Mouse (Mus musculus) forebrain, postnatal 0 days (tissue): ENCODE data around the gene 3830417A13Rik. TPM values are rescaled to one million over a fixed set of nuclear protein-coding genes. Genes with fewer than 3 reads are reported as not detected.

Experiments
- ATAC-seq: fragments of 200-750 bp; cut with Nextera tagmentation; 2 replicates; pipeline ENCODE4 v1.8.0; 2017; ENCODE audit warnings: mild to moderate bottlenecking, moderate library complexity
- DNase-seq: peaks from one replicate; pipeline ENCODE4 v3.0.0-alpha.2; 2015
- H3K27ac ChIP-seq: fragments of 300-500 bp; sonication (generic); 2 replicates; pipeline ENCODE4 v1.5.1; 2014; ENCODE audit warnings: low read depth, mild to moderate bottlenecking, antibody characterized with exemption, low read length, moderate library complexity, mixed read lengths
- H3K27me3 ChIP-seq: fragments of 300-500 bp; sonication (generic); 2 replicates; pipeline ENCODE4 v1.6.1; 2014; ENCODE audit warnings: mild to moderate bottlenecking, low read length, mixed read lengths; ENCODE audit not compliant: insufficient read depth
- H3K36me3 ChIP-seq: fragments of 300-500 bp; sonication (generic); 2 replicates; pipeline ENCODE4 v1.6.1; 2014; ENCODE audit warnings: mild to moderate bottlenecking, moderate library complexity; ENCODE audit not compliant: insufficient read depth
- H3K4me1 ChIP-seq: fragments of 300-500 bp; sonication (generic); 2 replicates; pipeline ENCODE4 v1.6.1; 2014; ENCODE audit warnings: antibody characterized with exemption; ENCODE audit not compliant: insufficient read depth
- H3K4me2 ChIP-seq: fragments of 300-500 bp; sonication (generic); 2 replicates; pipeline ENCODE4 v1.6.1; 2014; ENCODE audit warnings: low read depth, mild to moderate bottlenecking, moderate library complexity
- H3K4me3 ChIP-seq: fragments of 300-500 bp; sonication (generic); 2 replicates; pipeline ENCODE4 v1.5.1; 2014; ENCODE audit warnings: low read depth, low read length, mixed read lengths
- H3K9ac ChIP-seq: fragments of 300-500 bp; sonication (generic); 2 replicates; pipeline ENCODE4 v1.6.1; 2014; ENCODE audit warnings: mild to moderate bottlenecking
- H3K9me3 ChIP-seq: fragments of 300-500 bp; sonication (generic); 2 replicates; pipeline ENCODE4 v1.6.1; 2016; ENCODE audit warnings: low read length
- CTCF ChIP-seq: sonication (generic); IDR thresholded peaks from 2 replicates; pipeline ENCODE4 v1.5.1; 2016; ENCODE audit warnings: antibody characterized with exemption, control low read depth, low read depth
- WGBS: fragments of 180-500 bp; shearing (Covaris S2); extraction: QIAGEN DNeasy Blood & Tissue Kit; methylation state at CpG from one replicate; pipeline ENCODE4 v1.1.7; 2014; 5-methylcytosine and 5-hydroxymethylcytosine counted together
- polyA plus RNA-seq: library from polyadenylated mRNA; unstranded; fragments of >200 nt; fragmentation: Nextera tagmentation; extraction: Ambion mirVana; gene quantifications from 2 replicates; pipeline ENCODE4 v1.2.1, GENCODE M21; 2015
- total RNA-seq: library from RNA; depleted of rRNA; stranded (reverse); fragments of >200 nt; gene quantifications from 2 replicates; pipeline ENCODE4 v1.2.3, GENCODE M21; 2014; rRNA removed

The 3830417A13Rik gene
- total RNA-seq (not detected in 2 replicates), polyA plus RNA-seq (not detected in 2 replicates)

DNA sequence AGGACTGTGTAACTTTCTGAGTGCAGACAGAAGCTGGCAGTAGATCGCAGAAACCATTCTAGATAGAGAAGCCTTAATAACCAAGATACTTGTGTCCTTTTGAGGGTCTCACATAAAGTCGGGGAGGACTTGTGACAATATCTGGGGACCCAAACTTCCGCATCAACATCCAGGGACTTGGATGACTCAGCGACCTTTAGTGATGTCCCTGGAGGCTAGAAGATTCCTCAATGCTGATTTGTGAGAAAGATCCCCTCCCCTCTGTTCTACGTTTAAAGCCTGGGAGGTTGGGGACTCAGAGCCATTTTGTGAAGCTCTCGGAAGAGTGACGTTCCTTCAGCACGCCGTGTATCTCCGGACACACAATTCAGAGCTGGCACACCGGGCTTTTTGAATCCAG is at the start of gene 3830417A13Rik:
TSS of gene 3830417A13Rik (plus strand) at position 301 of the 400 bp plus-strand sequence.
- Histone ChIP-seq H3K4me3 (no peak within 1 kb of the TSS), H3K9ac (no peak within 1 kb of the TSS), H3K9me3 (no peaks in the 10 kb centered on the region), H3K27me3 (no peaks in the 10 kb centered on the region), H3K36me3 (no peaks in the 10 kb centered on the region), H3K4me2 (no peak within 1 kb of the TSS), H3K27ac (no peak within 1 kb of the TSS), H3K4me1 (no peaks in the 10 kb centered on the region)
- DNase-seq (no peak), ATAC-seq (no peak)
- TF ChIP-seq CTCF: no peak
- WGBS: 85% methylated on average over 11 of the region's 11 CpGs

DNA sequence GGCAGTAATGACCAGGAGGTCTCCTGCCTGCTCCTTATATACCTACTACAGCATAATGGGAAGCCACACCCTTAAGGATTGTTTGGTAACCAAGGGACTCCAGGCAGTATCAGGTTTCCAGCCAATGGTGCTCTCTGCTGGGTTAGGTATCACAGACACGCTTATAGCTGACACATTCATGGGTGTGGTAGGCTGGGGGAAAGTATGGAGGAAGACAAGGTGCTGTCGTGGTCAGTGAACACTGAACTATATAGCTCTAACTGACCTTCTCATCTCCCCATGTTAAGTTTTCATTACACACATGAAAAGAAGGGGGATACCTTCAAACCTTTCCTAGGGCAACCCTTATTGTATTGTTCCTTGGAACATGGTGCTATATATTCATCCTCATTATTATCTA is 21.2 kb upstream of the 3830417A13Rik start, which contains the start of gene Gm6760:
TSS of gene Gm6760 (minus strand) at position 101 of the 400 bp plus-strand sequence.
- TF ChIP-seq CTCF: no peak
- no peaks in the 10 kb centered on the region for H3K9me3 ChIP-seq
- no peaks in the 10 kb centered on the region for H3K36me3 ChIP-seq
- no peaks in the 10 kb centered on the region for H3K27me3 ChIP-seq
- WGBS: 77% methylated on average over 2 of the region's 2 CpGs
- no peaks in the 10 kb centered on the region for H3K4me1 ChIP-seq
- ATAC-seq: no peak
- no peak within 1 kb of the TSS for H3K9ac ChIP-seq
- no peak within 1 kb of the TSS for H3K27ac ChIP-seq
- no peak for DNase-seq
- H3K4me3 ChIP-seq: no peak within 1 kb of the TSS
- no peak within 1 kb of the TSS for H3K4me2 ChIP-seq

- no peaks in the 10 kb centered on the region for H3K9me3 ChIP-seq
- H3K4me3 ChIP-seq: no peak overlapping the region
- H3K27me3 ChIP-seq: no peaks in the 10 kb centered on the region
- no peaks in the 10 kb centered on the region for H3K4me1 ChIP-seq
- H3K4me2 ChIP-seq: no peak overlapping the region
- DNase-seq: no peak
- H3K36me3 ChIP-seq: no peaks in the 10 kb centered on the region
- TF ChIP-seq CTCF: no peak
- no peak for ATAC-seq
- H3K9ac ChIP-seq: no peak overlapping the region
- no peak overlapping the region for H3K27ac ChIP-seq
Measured at GRCm38 (mm10) chrX:64181246-64181645, 7.9 kb downstream of the 3830417A13Rik start.

Other genes with a start within 250 kb of the 3830417A13Rik start
- not detected in 2 replicates for gene Gm6760, start 21.4 kb upstream of the 3830417A13Rik start, total RNA-seq
- not detected in 2 replicates for gene Gm6760, start 21.4 kb upstream of the 3830417A13Rik start, polyA plus RNA-seq
- gene Slitrk4, start 103.4 kb downstream of the 3830417A13Rik start, total RNA-seq: 20.4 and 23.8 TPM in 2 replicates
- gene Slitrk4, start 103.4 kb downstream of the 3830417A13Rik start, polyA plus RNA-seq: 9.6 and 17.3 TPM in 2 replicates